Mouse (Mus musculus) forebrain, embryonic 13.5 days (tissue): ENCODE measurements at regions not wholly inside any gene's neighbourhood (a gene's known extent, or its start where the extent isn't known, plus 50 kb on each side); places are given as distances from the start of the nearest gene placed in this dataset.
A peak's percentile ranks its signal among the peaks of the same experiment; 100 is the strongest.

Experiments
- ATAC-seq: fragments of 200-750 bp; cut with Nextera tagmentation; 2 replicates; pipeline ENCODE4 v1.8.0; 2017
- H3K27ac ChIP-seq: fragments of 300-500 bp; sonication (generic); 2 replicates; pipeline ENCODE4 v1.5.1; 2015; ENCODE audit warnings: inconsistent platforms, mild to moderate bottlenecking, moderate library complexity
- H3K27me3 ChIP-seq: fragments of 300-500 bp; sonication (generic); 2 replicates; pipeline ENCODE4 v1.6.1; 2015; ENCODE audit warnings: mild to moderate bottlenecking, inconsistent platforms
- H3K36me3 ChIP-seq: fragments of 300-500 bp; sonication (generic); 2 replicates; pipeline ENCODE4 v1.6.1; 2015; ENCODE audit warnings: mild to moderate bottlenecking, inconsistent platforms; ENCODE audit not compliant: poor library complexity, severe bottlenecking
- H3K4me1 ChIP-seq: fragments of 300-500 bp; sonication (generic); 2 replicates; pipeline ENCODE4 v1.6.1; 2015; ENCODE audit warnings: inconsistent platforms
- H3K4me2 ChIP-seq: fragments of 300-500 bp; sonication (generic); 2 replicates; pipeline ENCODE4 v1.6.1; 2015; ENCODE audit warnings: inconsistent platforms, mild to moderate bottlenecking, moderate library complexity
- H3K4me3 ChIP-seq: fragments of 300-500 bp; sonication (generic); 2 replicates; pipeline ENCODE4 v1.5.1; 2015; ENCODE audit warnings: mild to moderate bottlenecking, inconsistent platforms
- H3K9ac ChIP-seq: fragments of 300-500 bp; sonication (generic); 2 replicates; pipeline ENCODE4 v1.6.1; 2015; ENCODE audit warnings: mild to moderate bottlenecking, inconsistent platforms
- H3K9me3 ChIP-seq: fragments of 300-500 bp; sonication (generic); replicated peaks from 2 replicates; pipeline ENCODE4 v1.6.1; 2016; ENCODE audit warnings: inconsistent platforms
- whole genome bisulfite sequencing: fragments of 180-500 bp; shearing (Covaris S2); methylation state at CpG from one replicate; pipeline ENCODE4 v1.1.7; 2015; 5-methylcytosine and 5-hydroxymethylcytosine counted together

GRCm38 (mm10) chr19:23044510-23045464 is 96.2 kb upstream of the Klf9 start:
- WGBS: 84% methylated on average over 16 of the region's 16 CpGs
- Histone ChIP-seq H3K4me2 (no peak overlapping the region), H3K27ac (no peak overlapping the region), H3K27me3 (no peaks in the 10 kb centered on the region), H3K9ac (no peak overlapping the region), H3K9me3 (no peaks in the 10 kb centered on the region), H3K4me1 (no peaks in the 10 kb centered on the region), H3K36me3 (no peaks in the 10 kb centered on the region), H3K4me3 (no peak overlapping the region)
- no peak for ATAC-seq

- no peak overlapping the region for H3K4me2 ChIP-seq
- no peak for ATAC-seq
Measured at GRCm38 (mm10) chr19:23051456-23051855, 89.6 kb upstream of the Klf9 start.

GRCm38 (mm10) chr19:23054440-23054839 is 86.6 kb upstream of the Klf9 start:
- Histone ChIP-seq H3K4me2 (no peak overlapping the region), H3K9ac (no peak overlapping the region), H3K4me1 (peaks cover 24% of the 10 kb centered on the region), H3K4me3 (no peak overlapping the region), H3K27me3 (no peaks in the 10 kb centered on the region), H3K9me3 (no peaks in the 10 kb centered on the region), H3K27ac (no peak overlapping the region), H3K36me3 (no peaks in the 10 kb centered on the region)
- WGBS: 70% methylated on average over 4 of the region's 4 CpGs
- no peak for ATAC-seq

More at GRCm38 (mm10) chr19:23051456-23051855, 89.6 kb upstream of the Klf9 start:
- Histone ChIP-seq H3K4me1 (peaks cover 2% of the 10 kb centered on the region; the same call in 1 of the 2 replicates), H3K4me3 (no peak overlapping the region), H3K27me3 (no peaks in the 10 kb centered on the region), H3K36me3 (no peaks in the 10 kb centered on the region), H3K27ac (no peak overlapping the region), H3K9me3 (no peaks in the 10 kb centered on the region), H3K9ac (no peak overlapping the region)
- 96% methylated on average over 4 of the region's 4 CpGs for WGBS

- Histone ChIP-seq H3K36me3 (no peaks in the 10 kb centered on the region), H3K4me2 (peak overlapping the region; percentile 62), H3K4me3 (no peak overlapping the region), H3K9me3 (no peaks in the 10 kb centered on the region), H3K4me1 (peaks cover 24% of the 10 kb centered on the region), H3K27me3 (no peaks in the 10 kb centered on the region), H3K9ac (no peak overlapping the region; the same call in 1 of the 2 replicates), H3K27ac (no peak overlapping the region)
- ATAC-seq: no peak
- WGBS: 75% methylated on average over 5 of the region's 5 CpGs
Measured at GRCm38 (mm10) chr19:23055916-23056805, 84.9 kb upstream of the Klf9 start.

- H3K27ac ChIP-seq: no peak overlapping the region
Measured at GRCm38 (mm10) chr19:23056851-23057707, 83.9 kb upstream of the Klf9 start.

GRCm38 (mm10) chr19:23057739-23058501 is 83.1 kb upstream of the Klf9 start:
- peak overlapping the region; percentile 34 for H3K4me3 ChIP-seq
- no peak overlapping the region for H3K27ac ChIP-seq
- no peaks in the 10 kb centered on the region for H3K9me3 ChIP-seq
- 15% methylated on average over 11 of the region's 11 CpGs for WGBS
- peak overlapping the region; percentile 62 for H3K4me2 ChIP-seq
- H3K27me3 ChIP-seq: no peaks in the 10 kb centered on the region
- peaks cover 24% of the 10 kb centered on the region for H3K4me1 ChIP-seq
- ATAC-seq: peak; percentile 66
- H3K36me3 ChIP-seq: no peaks in the 10 kb centered on the region
- H3K9ac ChIP-seq: peak overlapping the region; percentile 57; the same call in 1 of the 2 replicates

More at GRCm38 (mm10) chr19:23056851-23057707, 83.9 kb upstream of the Klf9 start:
- Histone ChIP-seq H3K9ac (peak overlapping the region; percentile 57), H3K4me2 (peak overlapping the region; percentile 62), H3K4me3 (peak overlapping the region; percentile 34), H3K27me3 (no peaks in the 10 kb centered on the region), H3K36me3 (no peaks in the 10 kb centered on the region), H3K9me3 (no peaks in the 10 kb centered on the region), H3K4me1 (peaks cover 24% of the 10 kb centered on the region)
- peak; percentile 86 for ATAC-seq
- WGBS: 3% methylated on average over 32 of the region's 32 CpGs

GRCm38 (mm10) chr19:23058502-23058900 is 82.5 kb upstream of the Klf9 start:
- no peaks in the 10 kb centered on the region for H3K27me3 ChIP-seq
- WGBS: 33% methylated on average over 4 of the region's 4 CpGs
- ATAC-seq: 0 out of 2 replicates have a peak, but pooled peaks have one; percentile 8
- no peak overlapping the region for H3K9ac ChIP-seq
- H3K9me3 ChIP-seq: no peaks in the 10 kb centered on the region
- no peak overlapping the region for H3K4me3 ChIP-seq
- no peak overlapping the region for H3K27ac ChIP-seq
- no peaks in the 10 kb centered on the region for H3K36me3 ChIP-seq
- peaks cover 24% of the 10 kb centered on the region for H3K4me1 ChIP-seq
- H3K4me2 ChIP-seq: no peak overlapping the region

- no peak overlapping the region for H3K9ac ChIP-seq
- no peaks in the 10 kb centered on the region for H3K9me3 ChIP-seq
- H3K4me3 ChIP-seq: no peak overlapping the region
- H3K27ac ChIP-seq: no peak overlapping the region
- peaks cover 24% of the 10 kb centered on the region for H3K4me1 ChIP-seq
- no peak overlapping the region for H3K4me2 ChIP-seq
- no peaks in the 10 kb centered on the region for H3K27me3 ChIP-seq
- 88% methylated on average over 9 of the region's 9 CpGs for WGBS
- H3K36me3 ChIP-seq: no peaks in the 10 kb centered on the region
- no peak for ATAC-seq
Measured at GRCm38 (mm10) chr19:23061081-23061640, 79.9 kb upstream of the Klf9 start.

- no peak for ATAC-seq
- H3K9ac ChIP-seq: no peak overlapping the region
- WGBS: 96% methylated on average over 2 of the region's 2 CpGs
Measured at GRCm38 (mm10) chr19:23061906-23062305, 79.1 kb upstream of the Klf9 start.

GRCm38 (mm10) chr19:23062851-23063250 is 78.2 kb upstream of the Klf9 start:
- no peak overlapping the region for H3K4me3 ChIP-seq
- H3K27me3 ChIP-seq: no peaks in the 10 kb centered on the region

More at GRCm38 (mm10) chr19:23061906-23062305, 79.1 kb upstream of the Klf9 start:
- no peaks in the 10 kb centered on the region for H3K9me3 ChIP-seq
- peaks cover 17% of the 10 kb centered on the region for H3K4me1 ChIP-seq
- H3K4me3 ChIP-seq: no peak overlapping the region
- H3K27ac ChIP-seq: no peak overlapping the region
- no peak overlapping the region for H3K4me2 ChIP-seq
- no peaks in the 10 kb centered on the region for H3K27me3 ChIP-seq
- no peaks in the 10 kb centered on the region for H3K36me3 ChIP-seq

More at GRCm38 (mm10) chr19:23062851-23063250, 78.2 kb upstream of the Klf9 start:
- H3K4me1 ChIP-seq: peaks cover 9% of the 10 kb centered on the region
- WGBS: 94% methylated on average over 5 of the region's 5 CpGs
- H3K9me3 ChIP-seq: no peaks in the 10 kb centered on the region
- H3K9ac ChIP-seq: no peak overlapping the region
- H3K36me3 ChIP-seq: no peaks in the 10 kb centered on the region
- H3K4me2 ChIP-seq: no peak overlapping the region
- ATAC-seq: no peak
- H3K27ac ChIP-seq: no peak overlapping the region
